Mouse (Mus musculus) CH12.LX (cell line): ENCODE measurements around the gene Aff1. TPM values are rescaled to one million over a fixed set of nuclear protein-coding genes. Genes with fewer than 3 reads are reported as not detected.

ENCODE experiments used
- DNase-seq: peaks from one replicate; pipeline ENCODE4 v3.0.0-alpha.2; 2013; ENCODE audit errors: extremely low read depth
- H3K27ac ChIP-seq: 2 replicates; pipeline ENCODE4 v1.5.1; 2012; ENCODE audit warnings: low read depth, mild to moderate bottlenecking, control low read depth, moderate library complexity; ENCODE audit not compliant: insufficient read depth
- H3K27me3 ChIP-seq: replicated peaks from 2 replicates; pipeline ENCODE3; 2012; ENCODE audit warnings: inconsistent platforms
- H3K36me3 ChIP-seq, 2 experiments: replicated peaks in 1 of 2; 2 replicates each; pipeline versions ENCODE3 to v1.6.1; 2012; ENCODE audit warnings: inconsistent platforms in 1 of 2, low read length in 1 of 2, mild to moderate bottlenecking in 1 of 2, mixed read lengths in 1 of 2, moderate library complexity in 1 of 2; ENCODE audit not compliant: control insufficient read depth in 1 of 2, insufficient read depth in 1 of 2
- H3K4me1 ChIP-seq, 2 experiments: 2 replicates each; pipeline ENCODE4 v1.6.1; 2012; ENCODE audit warnings: inconsistent platforms in 1 of 2, moderate library complexity in 1 of 2; ENCODE audit not compliant: insufficient read depth in 2 of 2, control insufficient read depth in 1 of 2
- H3K4me2 ChIP-seq: 2 replicates; pipeline ENCODE4 v1.6.1; 2012; ENCODE audit warnings: low read depth, mild to moderate bottlenecking, control low read depth; ENCODE audit not compliant: poor library complexity, insufficient read depth, severe bottlenecking
- H3K4me3 ChIP-seq, 3 experiments: fragments of 150-350 bp in 1 of 3; sonication (generic) in 1 of 3; replicated peaks in 1 of 3; 2 replicates each; pipeline versions ENCODE3 to v1.5.1; 2011 to 2012; ENCODE audit warnings: low read depth in 2 of 3, low read length in 2 of 3, mild to moderate bottlenecking in 2 of 3, moderate library complexity in 2 of 3, control low read depth in 1 of 3, improper control_type of control experiment in 1 of 3, inconsistent platforms in 1 of 3, mixed read lengths in 1 of 3; ENCODE audit not compliant: poor library complexity in 1 of 3
- H3K79me2 ChIP-seq: replicated peaks from 2 replicates; pipeline ENCODE4 v1.6.1; 2012; ENCODE audit warnings: mild to moderate bottlenecking, moderate library complexity; ENCODE audit not compliant: control insufficient read depth, poor library complexity, insufficient read depth, severe bottlenecking; ENCODE audit errors: extremely low read depth
- H3K9ac ChIP-seq: 2 replicates; pipeline ENCODE4 v1.6.1; 2012; ENCODE audit warnings: low read depth, mild to moderate bottlenecking, control low read depth, moderate library complexity; ENCODE audit not compliant: insufficient read depth
- H3K9me3 ChIP-seq: replicated peaks from 2 replicates; pipeline ENCODE3; 2012; ENCODE audit warnings: low read length, inconsistent platforms, mixed read lengths
- BHLHE40 ChIP-seq: IDR thresholded peaks from 2 replicates; pipeline ENCODE4 v1.6.1; 2011; ENCODE audit warnings: mild to moderate bottlenecking, low read depth, low read length, improper control_type of control experiment
- CTCF ChIP-seq, 2 experiments: IDR thresholded peaks in 1 of 2; conservative IDR thresholded peaks in 1 of 2; 2 replicates each; pipeline ENCODE4 v1.5.1; 2011 to 2012; ENCODE audit warnings: low read depth in 2 of 2, low read length in 2 of 2, improper control_type of control experiment in 1 of 2, inconsistent platforms in 1 of 2, mild to moderate bottlenecking in 1 of 2, moderate library complexity in 1 of 2
- E2F4 ChIP-seq: IDR thresholded peaks from 2 replicates; pipeline ENCODE4 v1.6.1; 2011; ENCODE audit warnings: low read depth, low read length, improper control_type of control experiment; ENCODE audit not compliant: insufficient replicate concordance
- ELF1 ChIP-seq: IDR thresholded peaks from 2 replicates; pipeline ENCODE4 v1.6.1; 2014; ENCODE audit warnings: low read depth, mild to moderate bottlenecking, inconsistent platforms, low read length, improper control_type of control experiment
- ETS1 ChIP-seq: conservative IDR thresholded peaks from 2 replicates; pipeline ENCODE4 v1.6.1; 2012; ENCODE audit warnings: low read depth, mild to moderate bottlenecking, inconsistent platforms, low read length, improper control_type of control experiment, moderate library complexity
- IRF4 ChIP-seq: IDR thresholded peaks from 2 replicates; pipeline ENCODE4 v1.6.1; 2014; ENCODE audit warnings: low read depth, mild to moderate bottlenecking, inconsistent platforms, low read length, improper control_type of control experiment
- JUND ChIP-seq: conservative IDR thresholded peaks from 2 replicates; pipeline ENCODE4 v1.6.1; 2011; ENCODE audit warnings: low read depth, low read length, improper control_type of control experiment
- KAT2A ChIP-seq: IDR thresholded peaks from 2 replicates; pipeline ENCODE4 v1.6.1; 2012; ENCODE audit warnings: low read length, improper control_type of control experiment, inconsistent platforms; ENCODE audit not compliant: insufficient replicate concordance
- MAFK ChIP-seq: IDR thresholded peaks from 2 replicates; pipeline ENCODE4 v1.6.1; 2011; ENCODE audit warnings: low read length, improper control_type of control experiment; ENCODE audit not compliant: insufficient replicate concordance
- MAX ChIP-seq: IDR thresholded peaks from 2 replicates; pipeline ENCODE4 v1.6.1; 2011; ENCODE audit warnings: low read length, improper control_type of control experiment
- MAZ ChIP-seq: IDR thresholded peaks from 2 replicates; pipeline ENCODE4 v1.6.1; 2012; ENCODE audit warnings: low read depth, mild to moderate bottlenecking, inconsistent platforms, low read length, improper control_type of control experiment, moderate library complexity
- MEF2A ChIP-seq: IDR thresholded peaks from 2 replicates; pipeline ENCODE4 v1.6.1; 2014; ENCODE audit warnings: low read depth, mild to moderate bottlenecking, inconsistent platforms, low read length, improper control_type of control experiment, borderline replicate concordance
- MYC ChIP-seq: IDR thresholded peaks from 2 replicates; pipeline ENCODE4 v1.6.1; 2011; ENCODE audit warnings: low read depth, mild to moderate bottlenecking, improper control_type of control experiment, low read length
- NRF1 ChIP-seq: IDR thresholded peaks from 2 replicates; pipeline ENCODE4 v1.6.1; 2014; ENCODE audit warnings: low read depth, mild to moderate bottlenecking, inconsistent platforms, low read length, improper control_type of control experiment, moderate library complexity
- POLR2AphosphoS2 ChIP-seq: IDR thresholded peaks from 2 replicates; pipeline ENCODE4 v1.6.1; 2011; ENCODE audit warnings: low read depth, low read length, improper control_type of control experiment
- RCOR1 ChIP-seq: conservative IDR thresholded peaks from 2 replicates; pipeline ENCODE4 v1.6.1; 2012; ENCODE audit warnings: low read depth, mild to moderate bottlenecking, inconsistent platforms, low read length, improper control_type of control experiment
- ZNF384 ChIP-seq: IDR thresholded peaks from 2 replicates; pipeline ENCODE4 v1.6.1; 2012; ENCODE audit warnings: low read depth, low read length, improper control_type of control experiment, inconsistent platforms
- dilution Hi-C: fragments of 300-500 bp; cut with MboI; formaldehyde crosslinking; loops from 2 replicates; pipeline ENCODE4 v1.14.3; 2020; ENCODE audit warnings: low sequenced_read_pairs; ENCODE audit not compliant: extremely low pct_unique_long_range_greater_than_20kb, extremely low pct_ligation_motif_present
- in situ Hi-C: fragments of 300-500 bp; cut with MboI; formaldehyde crosslinking; loops from 3 replicates; pipeline ENCODE4 v1.14.3; 2019; ENCODE audit warnings: low sequenced_read_pairs, low pct_ligation_motif_present, low pct_unique_long_range_greater_than_20kb, mixed read lengths
- polyA plus RNA-seq: library from polyadenylated mRNA; unstranded; fragments of >175 nt; gene quantifications from 2 replicates; pipeline ENCODE4 v1.2.1, GENCODE M21; 2012; ENCODE audit warnings: low read depth; ENCODE audit not compliant: insufficient read length
- total RNA-seq, 2 experiments: library from RNA; depleted of rRNA; stranded (reverse); fragments of 300-350 nt in 1 of 2; fragments of >200 nt in 1 of 2; gene quantifications; 2 replicates each; pipeline ENCODE4 v1.2.3; 2012 to 2014

Gene Aff1
- total and polyA plus RNA-seq, 3 experiments, result 13.2 to 38.9 (median 21.8) TPM

DNA sequence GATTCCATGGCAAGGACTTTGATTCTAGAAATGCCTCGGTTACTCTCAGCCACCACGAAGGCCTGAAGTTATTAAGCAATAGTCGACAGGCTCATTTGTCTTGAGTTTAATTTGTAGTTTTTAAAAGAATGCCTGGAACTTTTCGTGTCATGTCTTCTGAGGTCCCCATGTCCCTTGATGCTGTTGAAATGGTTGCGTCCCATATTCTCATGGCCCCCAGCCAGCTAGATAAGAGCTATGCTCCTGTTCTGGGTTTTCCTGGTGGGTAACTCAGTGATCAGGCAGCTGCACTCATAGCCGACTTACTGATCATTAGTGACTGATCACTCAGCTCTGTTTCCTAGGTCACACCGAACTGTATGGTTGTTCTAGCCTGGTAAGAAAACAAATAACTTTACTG, 69.6 kb downstream of the Aff1 start:
- Histone ChIP-seq H3K27ac (no peak overlapping the region), H3K4me1 (peaks cover 22 to 75% of the 10 kb centered on the region in 2 experiments), H3K4me3 (no peak overlapping the region), H3K36me3 (peaks cover 20 to 58% of the 10 kb centered on the region in 2 experiments), H3K4me2 (no peak overlapping the region), H3K27me3 (no peaks in the 10 kb centered on the region), H3K9ac (no peak overlapping the region), H3K9me3 (peaks cover 11% of the 10 kb centered on the region), H3K79me2 (peaks cover 99% of the 10 kb centered on the region)
- in situ Hi-C loops, result no loop called here
- TF ChIP-seq KAT2A, result no peak
- no peak for TF ChIP-seq RCOR1
- TF ChIP-seq ELF1, result no peak
- no peak for TF ChIP-seq CTCF (conservative IDR thresholded peaks at IDR 0.05 in 1 of 2, IDR thresholded peaks at IDR 0.05 in 1 of 2; ENCODE audit: low read depth in 2 of 2, low read length in 2 of 2)
- no peak for TF ChIP-seq JUND
- TF ChIP-seq ZNF384, result no peak
- TF ChIP-seq ETS1, result no peak
- TF ChIP-seq POLR2AphosphoS2, result no peak
- TF ChIP-seq MEF2A, result no peak
- no peak for TF ChIP-seq MAZ
- no peak for DNase-seq
- dilution Hi-C loops, result no loop called here

DNA sequence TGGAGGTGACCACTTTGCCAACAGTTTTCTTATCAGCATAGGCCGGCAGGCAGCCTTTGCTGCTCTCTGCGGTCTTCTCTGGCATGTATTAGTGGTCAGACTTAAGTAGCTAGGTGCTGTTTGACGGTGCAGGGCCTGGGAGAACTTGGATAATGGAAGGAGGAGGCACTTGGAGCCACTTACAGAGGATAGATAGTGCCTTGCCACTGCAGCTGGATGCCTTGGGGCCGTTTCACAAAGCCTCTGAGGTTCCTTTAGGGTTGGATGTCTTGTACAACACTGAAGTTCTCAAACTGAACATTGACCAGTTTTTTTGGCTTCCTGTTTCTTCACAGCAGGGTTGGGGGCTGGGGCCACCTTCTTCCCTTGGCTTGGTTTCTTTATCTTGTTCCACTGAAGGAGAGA, 70.7 kb downstream of the Aff1 start:
- DNase-seq, result no peak
- Histone ChIP-seq H3K9me3 (peaks cover 11% of the 10 kb centered on the region), H3K4me1 (peaks cover 18 to 73% of the 10 kb centered on the region in 2 experiments), H3K36me3 (peaks cover 24 to 60% of the 10 kb centered on the region in 2 experiments), H3K4me2 (peak overlapping the region; percentile 73), H3K79me2 (peaks cover 99% of the 10 kb centered on the region), H3K27ac (peak overlapping the region; percentile 50), H3K9ac (peak overlapping the region; percentile 41; the same call in 1 of the 2 replicates), H3K27me3 (no peaks in the 10 kb centered on the region), H3K4me3 (peak overlapping the region in 1 of 3 experiments; percentile 12)
- dilution Hi-C loops (no loop called here), in situ Hi-C loops (no loop called here)
- TF ChIP-seq IRF4, result no peak
- TF ChIP-seq MAZ, result no peak
- no peak for TF ChIP-seq E2F4
- TF ChIP-seq BHLHE40, result no peak
- TF ChIP-seq NRF1, result no peak
- no peak for TF ChIP-seq MAX

DNA sequence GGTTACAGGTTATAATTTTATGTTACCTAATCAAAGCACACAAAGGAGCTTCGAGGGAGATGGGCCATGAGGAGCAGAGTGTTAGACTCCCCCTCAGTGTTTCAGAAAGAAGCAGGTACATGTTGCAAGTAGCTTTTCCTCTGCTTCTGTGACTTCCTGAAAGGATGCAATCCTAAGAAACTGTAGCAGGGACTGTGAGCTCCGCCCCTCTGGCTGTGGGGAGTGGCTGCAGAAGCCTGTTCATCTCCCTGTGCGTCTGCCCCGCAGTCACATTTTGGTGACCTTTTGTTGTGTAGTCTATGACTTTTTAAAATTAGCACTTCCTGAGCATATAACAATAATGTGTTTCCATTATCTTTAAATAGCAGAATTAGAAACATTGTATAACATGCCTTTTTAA, 73.2 kb downstream of the Aff1 start:
- Histone ChIP-seq H3K9me3 (peaks cover 11% of the 10 kb centered on the region), H3K4me3 (no peak overlapping the region), H3K79me2 (peaks cover 98% of the 10 kb centered on the region), H3K4me2 (no peak overlapping the region), H3K27me3 (no peaks in the 10 kb centered on the region), H3K4me1 (peaks cover 11 to 51% of the 10 kb centered on the region in 2 experiments), H3K36me3 (peaks cover 25 to 74% of the 10 kb centered on the region in 2 experiments), H3K9ac (no peak overlapping the region), H3K27ac (no peak overlapping the region)
- dilution Hi-C loops, result no loop called here
- no peak for DNase-seq
- in situ Hi-C loops, result no loop called here
- TF ChIP-seq MAFK (no peak), MYC (no peak)
